Mouse (Mus musculus) retina, postnatal 1 day (tissue): ENCODE measurements around the gene Gm43191.

ENCODE experiments used
- DNase-seq: peaks from one replicate; pipeline ENCODE4 v3.0.0-alpha.2; 2012

Gene Gm43191

DNA sequence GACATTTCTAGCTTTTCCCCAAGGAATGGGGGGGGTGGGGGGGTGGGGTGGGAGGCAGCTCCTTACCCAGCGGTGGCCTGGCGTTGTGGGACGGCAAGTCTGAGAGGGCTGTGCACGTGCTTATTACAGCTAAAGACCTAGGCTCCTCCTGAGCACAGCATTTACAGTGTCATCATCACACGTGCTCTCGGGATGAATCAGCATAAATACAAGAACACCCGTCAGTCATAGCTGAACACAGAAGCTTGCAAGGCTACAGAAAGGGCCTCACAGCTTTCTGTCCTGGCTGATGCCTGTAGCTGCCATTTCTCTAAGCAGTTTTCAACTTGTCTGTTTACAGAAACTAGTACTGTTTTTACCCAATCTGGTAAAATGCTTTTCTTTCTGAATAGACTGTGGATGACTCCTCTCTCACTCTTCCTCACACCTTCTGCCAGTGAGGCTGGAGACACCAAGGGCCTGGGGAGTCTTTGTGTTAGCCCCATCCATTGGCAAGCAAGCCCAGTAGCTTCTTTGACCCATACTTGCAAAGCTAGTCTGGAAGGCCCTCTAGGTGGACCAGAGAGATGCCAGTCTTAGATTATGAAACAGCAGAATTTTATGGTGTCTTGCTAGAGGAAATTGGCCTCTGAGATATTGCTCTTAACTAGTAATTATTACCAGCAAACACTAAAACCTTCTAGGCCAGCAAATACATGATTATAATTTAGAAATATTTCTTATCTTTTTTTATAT lies 60.3 kb downstream of the Gm43191 start:
- no peak for DNase-seq

DNA sequence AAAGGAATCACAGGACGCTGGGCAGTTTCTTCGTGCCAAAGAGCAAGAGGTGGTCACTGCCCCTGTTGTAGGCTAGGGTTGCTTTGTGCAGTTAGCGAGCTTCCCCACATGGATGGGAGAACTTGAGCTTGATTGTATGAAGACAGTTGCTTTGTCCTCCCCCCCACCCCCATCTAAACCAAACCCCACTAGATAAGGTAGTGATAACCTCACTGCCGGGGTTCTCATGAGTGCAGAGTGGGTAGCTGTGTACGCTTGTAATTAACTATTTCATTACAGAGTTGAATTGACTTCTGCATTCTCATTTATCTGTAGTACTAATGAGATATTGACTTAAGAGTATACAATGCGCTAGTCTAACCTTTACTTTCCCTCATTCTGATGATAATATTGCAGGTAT lies 62.2 kb downstream of the Gm43191 start:
- DNase-seq, result no peak

DNA sequence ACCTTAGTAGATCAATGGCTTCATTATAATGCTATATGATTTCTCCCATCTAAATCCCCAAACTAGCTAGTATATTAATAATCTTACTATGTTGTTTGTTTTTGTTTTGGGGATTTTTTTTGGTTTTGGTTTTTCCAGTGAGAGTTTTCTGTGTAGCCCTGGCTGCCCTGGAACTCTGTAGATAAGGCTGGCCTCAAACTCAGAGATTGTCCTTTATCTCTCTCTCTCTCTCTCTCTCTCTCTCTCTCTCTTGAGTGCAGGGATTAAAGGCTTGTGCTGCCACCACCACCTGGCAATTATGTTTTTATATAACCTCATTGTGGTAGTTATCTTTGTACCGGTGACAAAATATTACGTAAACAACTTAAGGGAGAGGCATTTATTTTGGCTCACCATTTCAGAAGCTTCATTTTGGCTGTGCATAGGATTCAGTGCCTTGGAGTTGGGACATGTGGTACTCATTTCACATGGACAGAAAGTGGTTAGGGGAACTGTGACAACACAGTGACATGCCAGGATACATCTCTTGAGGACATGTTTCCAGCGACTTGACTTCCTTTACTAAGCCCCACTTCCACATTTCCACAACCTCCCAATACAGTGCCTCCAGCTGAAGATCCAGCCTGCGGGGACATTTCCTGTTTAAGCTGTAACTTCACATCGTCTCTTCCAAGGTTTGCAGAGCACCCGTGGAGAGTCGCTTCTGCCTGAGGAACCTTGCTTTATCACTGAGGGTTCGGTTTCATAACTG lies 65.6 kb downstream of the Gm43191 start:
- no peak for DNase-seq

DNA sequence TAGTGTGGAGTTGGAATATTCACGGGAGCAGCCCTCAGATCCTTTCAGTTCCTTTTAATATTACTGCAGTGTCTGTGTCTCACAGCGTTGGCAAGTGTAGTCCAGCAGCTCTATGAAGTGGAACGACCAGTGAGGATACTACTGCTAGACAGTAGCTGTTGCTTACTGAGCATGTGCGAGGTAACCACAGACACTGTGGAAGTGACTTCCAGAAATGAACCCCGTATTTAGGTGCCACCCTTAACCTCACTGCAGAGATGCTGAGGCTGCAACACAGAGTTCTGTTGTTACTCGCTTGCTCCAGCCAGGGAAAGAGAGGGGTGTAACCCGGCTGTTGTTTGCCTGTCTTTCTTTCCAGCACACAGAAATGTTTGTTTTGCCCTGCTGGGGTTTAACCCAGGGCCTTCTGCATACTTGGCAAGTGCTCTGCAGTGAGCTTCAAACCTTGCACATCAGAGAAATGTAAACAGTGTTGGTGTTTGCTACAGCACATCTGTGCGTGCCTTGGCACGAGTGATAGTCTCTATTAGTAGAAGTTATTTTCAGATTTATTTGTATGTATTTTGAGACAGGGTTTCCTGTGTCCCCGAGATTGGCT lies 66.7 kb downstream of the Gm43191 start, which contains the start of gene Trmt13:
TSS of gene Trmt13 (minus strand) at position 293 of the 598 bp plus-strand sequence.
- DNase-seq, result no peak

DNA sequence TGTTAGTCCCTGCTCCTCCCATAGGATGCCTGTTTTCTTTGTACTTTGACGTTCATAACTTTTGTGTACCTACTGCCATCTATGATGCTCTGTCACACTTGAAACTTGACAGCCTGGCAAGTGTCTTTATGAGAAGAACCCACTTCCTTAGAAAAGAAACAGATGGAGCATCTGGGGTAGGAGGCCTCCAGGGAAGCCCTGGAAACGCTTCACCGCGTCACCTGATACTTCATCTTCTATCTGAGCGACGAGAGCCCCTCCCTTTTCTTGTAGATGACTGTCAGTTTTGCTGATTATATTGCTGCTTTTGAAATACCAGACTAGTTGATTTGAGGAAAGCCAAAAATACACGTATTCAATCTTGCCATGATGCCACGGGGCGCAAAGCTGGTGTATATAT lies 76.5 kb downstream of the Gm43191 start:
- no peak for DNase-seq

DNA sequence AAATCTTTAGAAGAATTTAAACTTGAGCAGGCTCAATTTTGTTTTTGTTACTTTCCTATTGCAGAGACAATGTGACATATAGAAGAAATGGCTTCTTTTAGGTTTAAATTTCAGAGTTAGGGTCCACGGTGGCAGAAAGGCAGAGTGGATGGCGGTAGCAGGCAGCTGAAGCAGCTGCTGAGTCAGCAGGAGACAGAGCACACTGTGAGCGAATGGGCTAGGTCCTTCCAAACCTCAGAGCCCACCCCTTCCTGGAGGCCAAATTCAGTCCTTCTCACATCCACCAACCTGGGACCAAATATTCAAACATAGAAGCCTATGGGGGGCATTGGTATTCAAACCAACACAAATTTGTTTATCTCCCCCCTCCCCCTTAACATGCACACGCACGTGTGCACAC lies 79.3 kb downstream of the Gm43191 start:
- DNase-seq, result no peak

DNA sequence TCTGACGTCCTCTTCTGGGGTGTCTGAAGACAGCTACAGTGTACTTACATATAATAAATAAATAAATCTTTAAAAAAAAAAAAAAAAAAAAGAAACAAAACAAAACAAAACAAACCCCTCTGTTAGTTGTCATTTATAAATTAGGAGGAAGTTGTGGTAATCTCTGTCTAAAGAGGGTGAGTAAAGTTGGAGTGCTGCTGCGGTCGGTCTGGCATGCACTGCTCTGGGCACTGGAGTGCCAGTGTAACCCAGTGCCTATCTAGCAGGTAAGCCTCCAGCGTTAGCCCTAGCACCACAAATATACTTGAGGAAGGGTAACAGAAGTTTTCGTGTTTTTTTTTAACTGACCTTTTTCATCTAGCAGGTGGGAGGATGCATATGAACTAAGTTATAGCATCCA lies 80.1 kb downstream of the Gm43191 start:
- DNase-seq, result no peak

DNA sequence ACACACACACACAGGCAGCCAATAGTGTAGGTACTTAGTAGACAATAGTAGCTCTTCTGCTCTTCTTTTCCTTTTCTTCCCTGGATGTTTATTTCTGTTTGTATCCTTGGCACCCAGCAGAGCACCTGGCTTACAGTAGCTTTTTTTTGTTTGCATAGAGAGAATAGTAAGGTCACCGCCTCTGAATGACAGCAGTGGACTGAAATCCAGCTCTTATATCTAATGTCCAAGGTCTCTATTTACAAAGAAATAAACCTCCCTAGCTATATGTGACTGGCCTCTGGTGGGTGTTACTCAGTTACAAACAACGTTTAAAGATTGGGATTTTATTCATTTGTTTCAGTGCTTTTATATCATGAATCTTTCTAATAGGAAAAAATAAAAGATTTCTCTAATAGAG lies 81.4 kb downstream of the Gm43191 start:
- no peak for DNase-seq

DNA sequence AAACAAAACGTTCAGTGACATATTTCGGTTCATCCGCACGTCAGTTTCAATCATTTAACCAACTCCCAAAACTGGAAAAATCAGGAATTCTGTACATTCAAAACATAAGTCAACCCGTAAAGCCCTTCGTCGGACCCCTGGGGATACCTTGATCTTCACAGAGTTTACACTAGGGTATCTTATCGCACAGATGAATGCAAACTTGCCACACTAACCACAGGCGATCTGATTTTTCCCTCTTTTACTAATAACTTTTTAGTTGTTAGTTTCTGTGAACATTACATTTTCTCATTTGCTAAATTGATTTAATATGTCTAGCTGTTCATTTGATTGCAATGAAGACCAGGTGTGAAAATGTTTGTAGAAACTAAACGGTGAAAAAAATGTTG lies 85.5 kb downstream of the Gm43191 start:
- DNase-seq, result no peak

DNA sequence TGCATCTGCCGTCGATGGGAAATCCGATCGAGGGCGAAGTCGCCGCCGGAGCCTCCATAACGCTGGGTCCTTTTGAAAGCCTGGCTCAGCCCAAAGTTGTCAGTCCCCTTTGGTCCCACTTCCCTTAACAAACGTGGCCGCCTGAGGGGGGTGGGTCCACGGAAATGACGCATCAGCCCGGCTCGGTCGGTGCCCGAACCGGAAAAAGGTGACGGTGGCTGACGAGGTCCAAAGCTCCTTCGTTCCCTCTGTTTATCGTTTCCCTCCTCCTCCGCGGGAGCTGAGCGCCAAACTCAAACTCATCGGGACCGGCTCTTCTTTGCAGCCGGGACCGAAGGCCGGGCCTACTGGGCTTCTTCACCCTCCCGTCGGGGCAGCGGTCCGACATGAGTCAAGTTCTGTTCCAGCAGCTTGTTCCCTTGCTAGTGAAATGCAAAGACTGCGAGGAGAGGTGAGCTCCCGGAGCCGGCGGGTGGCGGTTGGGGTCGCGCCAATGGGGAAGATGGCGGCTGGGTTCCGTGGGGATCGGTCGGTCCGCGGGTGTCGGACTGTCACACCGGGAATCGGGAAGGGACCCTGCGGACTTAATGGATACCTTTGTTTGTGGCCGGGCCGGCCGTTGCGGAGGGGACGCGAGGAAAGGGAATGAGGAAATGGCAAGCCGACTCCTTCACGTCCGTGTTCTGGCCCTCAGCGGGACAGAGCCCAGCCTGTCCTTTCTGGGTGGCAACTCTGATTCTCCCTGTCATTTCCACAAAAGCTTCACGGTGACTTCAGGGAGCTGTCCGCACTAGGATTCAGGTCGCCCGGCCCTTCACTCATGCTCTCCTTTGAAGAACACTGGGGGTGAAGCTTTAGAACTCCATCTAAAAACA lies 86.1 kb downstream of the Gm43191 start, which contains the start of gene Sass6:
TSS of gene Sass6 (plus strand) at position 255 of the 875 bp plus-strand sequence.
- DNase-seq, result peak; percentile 99

DNA sequence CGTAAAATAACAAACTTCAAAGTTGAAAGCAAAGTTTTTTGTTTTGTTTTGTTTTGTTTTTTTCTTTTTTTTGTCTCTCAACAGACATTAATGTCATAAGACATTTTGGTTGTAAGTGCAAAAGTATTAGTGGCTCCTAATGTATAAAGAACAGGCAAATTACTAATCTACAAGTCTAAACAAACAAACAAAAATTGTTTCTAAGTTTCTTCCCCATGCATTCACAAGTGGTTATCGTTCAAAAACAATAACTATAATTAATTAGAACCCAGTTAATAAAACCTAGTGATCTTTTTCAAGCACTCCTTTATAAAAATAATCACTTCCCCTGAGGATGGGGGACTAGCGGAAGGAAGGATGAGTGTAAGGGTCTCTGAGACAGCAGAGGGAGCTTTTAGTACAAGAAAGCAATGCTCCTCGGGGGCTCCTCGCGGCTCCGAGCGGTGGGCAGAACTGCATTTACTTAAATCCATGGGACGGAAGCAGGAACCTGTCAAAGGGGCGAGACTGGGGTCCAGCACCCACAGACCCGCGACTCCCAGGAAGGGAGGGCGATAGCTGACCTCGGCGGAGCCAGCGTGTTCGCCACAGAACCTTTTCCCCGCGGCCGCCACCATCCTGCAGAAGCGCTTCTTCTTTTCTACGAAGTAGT lies 86.9 kb downstream of the Gm43191 start:
- DNase-seq, result no peak
